Mouse (Mus musculus) limb, embryonic 10.5 days (tissue): ENCODE results near the gene Htr3a. TPM values are rescaled to one million over a fixed set of nuclear protein-coding genes. Genes with fewer than 3 reads are reported as not detected.
A peak's percentile ranks its signal among the peaks of the same experiment; 100 is the strongest.

Experiments
- DNase-seq: peaks from one replicate; pipeline ENCODE4 v3.0.0-alpha.2; 2017; ENCODE audit warnings: low spot score
- H3K27ac ChIP-seq: fragments of 300-500 bp; sonication (generic); 2 replicates; pipeline ENCODE4 v1.5.1; 2016; ENCODE audit warnings: mild to moderate bottlenecking
- H3K27me3 ChIP-seq: fragments of 300-500 bp; sonication (generic); 2 replicates; pipeline ENCODE4 v1.6.1; 2016; ENCODE audit warnings: low read depth, mild to moderate bottlenecking; ENCODE audit not compliant: poor library complexity, severe bottlenecking
- H3K36me3 ChIP-seq: fragments of 300-500 bp; sonication (generic); 2 replicates; pipeline ENCODE4 v1.6.1; 2016; ENCODE audit warnings: mild to moderate bottlenecking, moderate library complexity
- H3K4me1 ChIP-seq: fragments of 300-500 bp; sonication (generic); 2 replicates; pipeline ENCODE4 v1.6.1; 2016
- H3K4me3 ChIP-seq: fragments of 300-500 bp; sonication (generic); 2 replicates; pipeline ENCODE4 v1.5.1; 2016; ENCODE audit warnings: mild to moderate bottlenecking, moderate library complexity
- H3K9me3 ChIP-seq: fragments of 300-500 bp; sonication (generic); replicated peaks from 2 replicates; pipeline ENCODE4 v1.6.1; 2016; ENCODE audit warnings: mild to moderate bottlenecking
- WGBS: fragments of 180-500 bp; shearing (Covaris S2); methylation state at CpG from one replicate; pipeline ENCODE4 v1.1.7; 2016; 5-methylcytosine and 5-hydroxymethylcytosine counted together
- polyA plus RNA-seq: library from polyadenylated mRNA; unstranded; fragments of >200 nt; fragmentation: Nextera tagmentation; extraction: Ambion mirVana; gene quantifications from 2 replicates; pipeline ENCODE4 v1.2.1, GENCODE M21; 2016

The Htr3a gene
- polyA plus RNA-seq, 1 experiment from 2014 or later, result 0.30 TPM

GRCm38 (mm10) chr9:48872896-48873295 is 38.0 kb downstream of the Htr3a start:
- Histone ChIP-seq H3K4me3 (no peak overlapping the region), H3K27ac (no peak overlapping the region), H3K4me1 (no peaks in the 10 kb centered on the region), H3K9me3 (no peaks in the 10 kb centered on the region), H3K27me3 (0 out of 2 replicates have a peak, but pooled peaks cover 7% of the 10 kb centered on the region), H3K36me3 (no peaks in the 10 kb centered on the region)
- WGBS, result 81% methylated on average over 8 of the region's 8 CpGs
- no peak for DNase-seq

- Histone ChIP-seq H3K27me3 (peaks cover 21% of the 10 kb centered on the region; the same call in 1 of the 2 replicates), H3K4me3 (no peak overlapping the region), H3K36me3 (no peaks in the 10 kb centered on the region), H3K9me3 (no peaks in the 10 kb centered on the region), H3K27ac (no peak overlapping the region), H3K4me1 (peaks cover 26% of the 10 kb centered on the region)
- 64% methylated on average over 12 of the region's 12 CpGs for WGBS
- no peak for DNase-seq
Observed at GRCm38 (mm10) chr9:48866523-48867121, 44.3 kb downstream of the Htr3a start.

- Histone ChIP-seq H3K36me3 (no peaks in the 10 kb centered on the region), H3K4me1 (peaks cover 33% of the 10 kb centered on the region), H3K9me3 (no peaks in the 10 kb centered on the region), H3K4me3 (no peak overlapping the region), H3K27ac (no peak overlapping the region), H3K27me3 (peaks cover 27% of the 10 kb centered on the region; the same call in 1 of the 2 replicates)
- DNase-seq, result no peak
- WGBS, result 53% methylated on average over 9 of the region's 9 CpGs
Observed at GRCm38 (mm10) chr9:48865235-48865634, 45.7 kb downstream of the Htr3a start.

GRCm38 (mm10) chr9:48861481-48861880 is 49.4 kb downstream of the Htr3a start:
- DNase-seq, result no peak
- H3K9me3 ChIP-seq, result no peaks in the 10 kb centered on the region
- no peaks in the 10 kb centered on the region for H3K36me3 ChIP-seq
- H3K4me1 ChIP-seq, result peaks cover 31% of the 10 kb centered on the region
- H3K27me3 ChIP-seq, result peaks cover 15% of the 10 kb centered on the region; the same call in 1 of the 2 replicates
- no peak overlapping the region for H3K4me3 ChIP-seq
- 83% methylated on average over 10 of the region's 10 CpGs for WGBS
- no peak overlapping the region for H3K27ac ChIP-seq

- H3K4me1 ChIP-seq, result peaks cover 21% of the 10 kb centered on the region
- no peak overlapping the region for H3K27ac ChIP-seq
- H3K27me3 ChIP-seq, result peaks cover 13% of the 10 kb centered on the region; the same call in 1 of the 2 replicates
- 2% methylated on average over 6 of the region's 6 CpGs for WGBS
- no peaks in the 10 kb centered on the region for H3K36me3 ChIP-seq
- H3K4me3 ChIP-seq, result no peak overlapping the region
- peak; percentile 87 for DNase-seq
- H3K9me3 ChIP-seq, result no peaks in the 10 kb centered on the region
Observed at GRCm38 (mm10) chr9:48860526-48860845, 50.4 kb downstream of the Htr3a start.

- WGBS, result 16% methylated on average over 10 of the region's 10 CpGs
- DNase-seq, result no peak
- 0 out of 2 replicates have a peak overlapping the region, but pooled peaks have one; percentile 30 for H3K27ac ChIP-seq
- H3K4me3 ChIP-seq, result no peak overlapping the region
- H3K4me1 ChIP-seq, result peaks cover 20% of the 10 kb centered on the region
- no peaks in the 10 kb centered on the region for H3K36me3 ChIP-seq
- H3K9me3 ChIP-seq, result no peaks in the 10 kb centered on the region
- peaks cover 8% of the 10 kb centered on the region; the same call in 1 of the 2 replicates for H3K27me3 ChIP-seq
Observed at GRCm38 (mm10) chr9:48859828-48860525, 50.9 kb downstream of the Htr3a start.

- WGBS, result 84% methylated on average over 7 of the region's 7 CpGs
- Histone ChIP-seq H3K27ac (no peak overlapping the region), H3K4me3 (no peak overlapping the region), H3K36me3 (no peaks in the 10 kb centered on the region), H3K9me3 (no peaks in the 10 kb centered on the region), H3K27me3 (peaks cover 16% of the 10 kb centered on the region; the same call in 1 of the 2 replicates), H3K4me1 (peaks cover 26% of the 10 kb centered on the region)
- DNase-seq, result no peak
Observed at GRCm38 (mm10) chr9:48857944-48858343, 53.0 kb downstream of the Htr3a start.

- Histone ChIP-seq H3K27me3 (peaks cover 10% of the 10 kb centered on the region; the same call in 1 of the 2 replicates), H3K36me3 (no peaks in the 10 kb centered on the region), H3K9me3 (no peaks in the 10 kb centered on the region), H3K4me3 (no peak overlapping the region), H3K4me1 (peaks cover 26% of the 10 kb centered on the region), H3K27ac (no peak overlapping the region)
- 90% methylated on average over 4 of the region's 4 CpGs for WGBS
- no peak for DNase-seq
Observed at GRCm38 (mm10) chr9:48856240-48856639, 54.7 kb downstream of the Htr3a start.

GRCm38 (mm10) chr9:48849531-48849930 is 61.4 kb downstream of the Htr3a start:
- DNase-seq, result no peak
- Histone ChIP-seq H3K27ac (no peak overlapping the region), H3K4me1 (peaks cover 2% of the 10 kb centered on the region), H3K4me3 (no peak overlapping the region), H3K9me3 (no peaks in the 10 kb centered on the region), H3K27me3 (peaks cover 5% of the 10 kb centered on the region; the same call in 1 of the 2 replicates), H3K36me3 (no peaks in the 10 kb centered on the region)
- WGBS, result 89% methylated on average over 5 of the region's 5 CpGs

Other genes with a start within 250 kb of the Htr3a start
- gene Zbtb16, start 74.9 kb downstream of the Htr3a start, polyA plus RNA-seq, result 19.7 and 29.3 TPM in 2 replicates
- gene Htr3b, start 53.9 kb upstream of the Htr3a start, polyA plus RNA-seq, result not detected in 2 replicates
- gene Usp28, start 74.3 kb upstream of the Htr3a start, polyA plus RNA-seq, result 44.6 and 45.6 TPM in 2 replicates
- 53.5 and 57.9 TPM in 2 replicates for gene Zw10, start 144.5 kb upstream of the Htr3a start, polyA plus RNA-seq
- not detected in 2 replicates for gene Tmprss5, start 170.2 kb upstream of the Htr3a start, polyA plus RNA-seq